Mouse (Mus musculus): ENCODE measurements around the gene Gm12248.

The Gm12248 gene

DNA sequence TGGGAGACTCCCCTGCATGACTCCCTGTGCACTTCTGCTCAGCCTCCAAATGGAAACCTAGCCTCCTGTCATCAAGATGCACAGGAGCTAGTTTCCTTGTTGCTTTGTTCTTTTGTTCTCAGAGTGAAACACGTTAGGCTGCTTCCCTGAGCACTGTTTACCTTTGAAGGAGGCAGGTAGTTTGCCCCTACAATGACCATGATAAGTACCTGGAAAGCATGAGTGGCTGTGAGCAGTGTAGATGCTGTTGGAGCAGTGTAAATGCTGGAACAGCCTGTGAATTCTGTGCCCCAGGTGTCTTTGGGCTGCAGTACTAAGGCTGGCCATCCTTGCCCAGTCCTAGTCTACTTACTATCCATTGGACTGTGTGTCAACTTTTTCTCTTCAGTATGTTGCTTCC lies 66.1 kb downstream of the Gm12248 start:
- DNase-seq = no peak

DNA sequence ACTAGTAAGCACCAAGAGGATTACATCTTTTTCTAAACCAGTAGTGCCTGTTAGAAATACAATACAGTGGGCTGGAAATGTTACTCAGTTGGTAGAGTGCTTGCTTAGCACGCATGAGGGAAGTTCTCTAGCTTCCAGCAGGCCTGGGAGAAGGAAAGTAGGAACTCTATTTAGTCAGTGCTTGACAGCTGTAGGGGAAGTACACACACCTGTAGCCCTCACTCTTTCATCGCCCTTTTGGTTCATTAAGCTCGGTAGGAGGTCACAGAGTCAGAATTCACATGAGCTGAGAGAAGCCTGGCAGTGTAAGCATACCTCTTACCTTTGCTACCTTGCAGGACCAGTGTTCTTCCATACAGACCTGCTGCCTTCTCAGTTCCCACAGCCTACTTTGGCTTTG lies 66.6 kb downstream of the Gm12248 start:
- DNase-seq = no peak

DNA sequence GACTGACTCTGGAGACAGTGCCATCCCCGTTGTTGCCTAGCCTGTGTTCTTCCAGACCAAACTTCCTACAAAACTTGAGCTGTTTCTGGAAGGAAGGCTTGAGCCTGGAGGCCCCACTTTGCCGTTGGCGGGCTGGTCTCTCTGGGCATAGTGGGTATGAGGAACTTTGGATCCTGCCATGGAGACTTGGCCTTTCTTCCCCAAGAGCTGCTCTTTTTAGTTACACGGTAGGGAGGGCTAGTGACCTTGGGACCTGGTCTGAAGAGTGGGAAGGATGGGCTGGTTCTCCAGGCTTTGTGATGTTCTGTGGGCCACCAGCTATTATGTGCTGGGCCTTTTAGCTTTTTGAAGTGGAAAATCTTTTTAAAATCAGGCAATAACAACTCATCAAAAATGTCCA lies 67.1 kb downstream of the Gm12248 start:
- no peak for DNase-seq

DNA sequence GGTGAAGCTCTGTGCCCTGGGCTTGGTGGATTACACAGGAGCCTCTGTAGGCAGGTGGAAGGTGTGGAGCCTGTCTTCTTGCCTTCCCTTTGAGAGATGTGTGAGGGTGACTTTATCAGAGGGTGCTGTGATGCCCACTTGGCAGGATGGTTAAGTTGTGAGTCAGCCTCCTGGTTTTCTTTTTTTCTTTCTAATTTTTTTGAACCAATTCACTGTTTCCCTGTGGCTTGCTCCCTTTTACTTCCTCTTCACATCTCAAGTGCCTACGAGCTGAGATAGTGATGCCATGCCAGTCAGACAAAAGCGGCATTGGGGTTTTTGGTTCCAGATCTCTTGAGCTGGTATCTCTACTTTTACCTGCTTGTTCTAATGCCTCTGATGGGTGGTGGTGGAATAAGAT lies 68.3 kb downstream of the Gm12248 start:
- no peak for DNase-seq

DNA sequence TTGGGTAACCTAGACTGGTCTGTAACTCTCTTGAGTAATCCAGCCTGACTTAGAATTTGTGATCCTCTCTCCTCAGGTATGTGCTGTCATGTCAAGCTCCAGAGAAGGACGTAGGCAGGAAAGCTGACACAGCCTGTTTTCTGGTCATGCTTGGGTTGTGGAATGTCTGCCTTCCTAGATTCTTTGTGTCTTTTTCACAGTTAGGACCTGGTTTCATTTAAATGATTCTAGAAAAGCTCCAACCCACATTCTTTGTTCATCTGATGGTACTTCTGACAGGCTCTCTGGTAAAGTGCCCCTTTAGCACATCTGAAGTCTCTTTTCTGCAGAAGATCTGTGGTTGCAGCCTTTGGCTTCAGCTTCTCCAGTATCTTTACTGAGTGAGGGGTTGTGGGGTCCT lies 68.7 kb downstream of the Gm12248 start:
- no peak for DNase-seq

DNA sequence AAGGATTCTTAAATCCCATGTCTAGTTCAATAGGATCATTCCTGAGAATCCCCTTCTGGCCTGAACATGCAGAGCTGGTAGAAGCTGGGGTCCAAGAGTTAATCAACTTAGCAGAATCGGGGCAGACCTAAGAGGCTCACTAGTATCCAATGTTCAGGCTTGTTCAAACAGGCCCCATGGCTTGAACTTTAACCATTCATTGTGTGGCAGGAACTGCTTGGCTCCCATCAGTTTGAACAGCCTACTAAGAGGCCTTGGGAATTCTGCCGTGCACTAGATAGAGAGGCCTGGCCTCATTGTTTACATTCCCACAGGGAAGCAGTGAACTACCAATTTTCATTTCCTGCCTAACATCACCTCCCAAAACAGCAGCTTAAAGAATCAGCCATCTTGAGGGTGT lies 71.3 kb downstream of the Gm12248 start:
- no peak for DNase-seq

DNA sequence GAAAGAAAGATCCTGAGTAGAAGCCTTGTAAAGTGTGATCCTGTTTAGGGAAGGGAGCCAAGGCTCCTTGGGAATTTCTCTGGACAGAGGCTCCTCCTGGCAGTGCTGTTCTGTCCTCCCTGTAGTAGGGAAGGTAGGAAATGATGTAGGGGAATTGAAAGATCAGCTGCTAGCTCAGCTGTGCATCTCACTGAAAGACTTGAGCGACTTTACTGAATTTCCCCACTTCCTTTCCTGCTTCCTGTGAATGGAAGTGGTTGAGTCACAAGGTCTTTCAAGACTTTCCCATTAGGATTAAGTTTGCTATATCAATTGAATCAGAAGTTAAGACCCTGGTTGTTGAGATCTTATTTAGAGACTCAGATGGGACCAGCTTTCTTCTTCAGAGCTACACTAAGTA lies 71.8 kb downstream of the Gm12248 start:
- peak in 1 of 2 experiments; percentile 30 for DNase-seq

DNA sequence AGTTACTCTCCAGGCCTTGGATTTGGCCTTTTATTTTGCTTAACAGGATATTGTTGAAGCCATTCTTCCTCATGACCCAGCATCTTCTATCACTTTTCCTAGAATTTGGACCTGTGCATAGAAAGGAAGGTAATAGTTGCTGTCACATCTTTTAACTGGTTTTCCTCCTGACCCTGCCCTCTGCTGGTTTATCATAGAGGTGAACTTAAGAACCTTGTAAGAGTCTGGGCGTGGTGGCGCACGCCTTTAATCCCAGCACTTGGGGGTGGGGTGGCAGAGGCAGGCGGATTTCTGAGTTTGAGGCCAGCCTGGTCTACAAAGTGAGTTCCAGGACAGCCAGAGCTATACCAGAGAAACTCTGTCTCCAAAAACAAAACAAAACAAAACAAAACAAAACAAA lies 74.2 kb downstream of the Gm12248 start:
- no peak for DNase-seq

DNA sequence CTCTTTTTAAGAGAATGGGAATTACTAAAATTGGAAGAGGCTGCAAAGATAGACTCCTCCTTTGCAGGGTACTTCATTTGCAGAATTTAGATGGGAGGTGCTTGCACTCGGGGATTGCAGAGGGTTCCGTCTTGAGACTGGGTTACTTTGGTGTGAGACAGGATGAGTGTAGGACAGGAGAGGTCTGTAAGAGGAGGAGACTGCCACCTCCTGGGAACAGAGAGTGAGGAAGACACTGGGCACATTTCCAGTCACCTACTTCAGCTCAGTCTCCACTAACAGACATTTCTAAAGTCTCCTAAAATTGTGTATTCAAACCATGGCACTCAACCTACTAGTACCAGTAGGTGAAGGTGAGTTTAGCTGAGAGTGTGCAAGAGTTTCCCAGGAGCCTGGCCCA lies 74.6 kb downstream of the Gm12248 start:
- peak in 1 of 2 experiments; percentile 43 for DNase-seq

DNA sequence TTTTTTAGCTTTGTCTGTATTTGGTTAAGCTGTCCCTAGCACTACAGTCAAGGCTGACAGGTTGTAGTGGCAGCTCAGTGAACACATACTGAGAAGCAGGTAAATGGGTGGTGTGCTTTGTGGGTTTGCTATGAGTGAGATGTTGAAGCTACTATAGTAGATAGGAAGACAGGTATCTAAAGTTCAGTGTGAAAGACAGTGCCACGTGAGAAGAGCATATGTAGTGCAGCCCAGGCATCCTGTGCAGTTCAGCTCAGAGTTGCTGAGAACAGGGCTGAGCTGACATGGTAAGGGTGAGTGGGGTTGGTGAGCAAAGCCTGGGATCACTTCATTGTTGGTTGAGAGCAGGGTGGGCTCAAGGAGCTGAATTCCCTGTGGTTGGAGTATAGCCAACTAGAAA lies 75.5 kb downstream of the Gm12248 start:
- no peak for DNase-seq

DNA sequence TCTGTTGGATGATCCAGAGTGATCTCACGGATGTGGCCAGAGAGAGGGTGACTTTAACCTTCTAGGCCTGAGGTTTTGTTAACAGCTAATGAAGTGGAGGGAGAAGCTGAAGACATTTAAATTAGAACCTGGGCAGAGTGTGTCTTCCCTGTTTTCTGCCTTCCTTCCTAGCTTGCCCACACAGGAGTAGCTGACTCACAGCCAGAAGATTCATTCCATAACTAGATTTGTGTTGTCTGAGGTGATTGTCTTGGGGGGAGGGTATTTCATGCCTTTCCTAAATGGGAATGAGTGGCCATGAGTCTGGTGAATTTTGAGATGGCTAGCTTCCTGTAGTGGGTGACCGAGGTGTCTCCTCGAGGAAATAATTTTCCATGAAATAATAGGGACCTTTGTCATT lies 76.6 kb downstream of the Gm12248 start:
- no peak for DNase-seq

DNA sequence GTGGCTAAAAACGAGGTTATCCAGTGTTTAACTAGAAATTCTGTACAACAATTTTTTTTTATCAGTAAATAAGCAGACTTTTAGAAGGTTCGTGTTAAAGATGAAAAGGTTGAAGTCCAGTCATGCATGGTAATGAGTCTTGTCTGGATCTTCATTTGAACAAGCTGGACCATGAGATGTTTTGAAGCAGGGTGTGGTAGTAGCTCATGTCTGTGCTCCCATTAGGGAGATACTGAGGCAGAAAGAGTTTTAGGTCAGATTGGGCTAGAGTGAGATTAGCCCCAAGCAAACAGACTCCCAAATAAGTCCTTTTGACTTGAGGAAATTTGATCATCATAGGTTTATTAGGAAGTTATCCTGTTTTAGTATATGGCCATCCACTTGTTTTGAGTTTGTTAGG lies 77.6 kb downstream of the Gm12248 start:
- DNase-seq = no peak

DNA sequence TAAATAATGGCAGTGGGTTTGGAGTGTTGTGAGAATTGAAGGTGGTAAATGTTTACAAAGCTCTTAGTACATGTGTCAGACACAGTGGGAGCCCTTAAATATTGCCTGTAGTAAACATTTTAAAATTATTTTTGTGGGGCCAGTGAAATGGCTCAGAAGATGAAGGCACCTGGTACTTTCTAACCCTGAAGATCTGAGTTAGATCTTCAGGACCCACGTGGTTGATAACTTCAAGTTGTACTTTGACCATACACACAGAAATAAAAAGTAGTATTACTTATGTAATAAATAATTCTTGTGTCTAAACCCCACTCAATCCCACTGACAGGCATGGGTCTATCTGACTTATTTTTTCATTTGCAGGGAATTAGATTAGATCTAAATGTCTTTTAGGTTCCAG lies 78.3 kb downstream of the Gm12248 start:
- no peak for DNase-seq

All from cerebellum, postnatal 25 days (tissue).